ENCODE assay signal across 10 mouse cellular contexts in the genomic region with DNA sequence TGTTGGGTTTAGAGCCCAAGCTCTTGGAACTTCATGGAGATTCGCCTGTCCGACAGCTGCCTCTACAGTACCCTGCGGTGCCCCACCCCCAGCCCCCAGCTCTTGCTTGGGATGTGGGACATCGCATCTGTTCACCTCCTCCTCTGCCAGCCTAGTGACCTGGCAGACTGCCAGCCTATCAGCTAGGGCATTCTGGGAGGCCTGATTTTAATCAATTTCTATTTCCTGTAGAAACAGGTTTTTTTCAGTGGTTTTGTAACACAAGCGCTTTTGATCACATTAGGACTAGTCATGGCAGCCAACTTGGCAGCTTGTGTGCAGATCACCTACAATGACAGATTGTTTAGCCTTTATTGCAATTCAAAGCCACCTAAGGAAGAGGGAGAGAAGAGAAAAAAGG.
A peak's percentile ranks its signal among the peaks of the same experiment; 100 is the strongest.
DNase-seq lines count a peak whose midpoint lies in the region; ATAC-seq lines count a peak whose summit lies in the region.
"Had no signal": no experiment of that assay in that cellular context is flagged by ENCODE, and none has a peak within 500 bp of the region (broad histone marks: within the 10 kb centered on the region; RNA-seq: fewer than 3 reads in every experiment).

No protein-coding gene starts in this region.

- no peak overlapping the region for H3K4me2 ChIP-seq in midbrain, embryonic 13.5 days (replicated peaks)
- H3K4me2 ChIP-seq in forebrain, embryonic 15.5 days (replicated peaks): no peak overlapping the region

- 59% methylated on average over 5 of the region's 5 CpGs for WGBS in midbrain, embryonic 13.5 days
- WGBS in midbrain, embryonic 10.5 days: 95% methylated on average over 5 of the region's 5 CpGs
- 28% methylated on average over 5 of the region's 5 CpGs for WGBS in forebrain, embryonic 15.5 days

- no peak overlapping the region for H3K4me3 ChIP-seq in midbrain, embryonic 13.5 days (replicated peaks)
- H3K4me3 ChIP-seq in midbrain, embryonic 10.5 days: no peak overlapping the region
- H3K4me3 ChIP-seq in forebrain, embryonic 15.5 days: no peak overlapping the region

- no peaks in the 10 kb centered on the region for H3K27me3 ChIP-seq in midbrain, embryonic 13.5 days
- H3K27me3 ChIP-seq in midbrain, embryonic 10.5 days (ENCODE audit: low read depth, poor library complexity, severe bottlenecking): no peaks in the 10 kb centered on the region
- no peaks in the 10 kb centered on the region for H3K27me3 ChIP-seq in forebrain, embryonic 15.5 days

- intact Hi-C loops in left cerebral cortex, postnatal 4 days (cut with DNase I): no loop called here
- intact Hi-C loops in heart, postnatal 10 days (cut with DNase I): no loop called here

- H3K4me1 ChIP-seq in midbrain, embryonic 13.5 days (replicated peaks): peaks cover 20% of the 10 kb centered on the region
- H3K4me1 ChIP-seq in midbrain, embryonic 10.5 days: 0 out of 2 replicates have a peak, but pooled peaks cover 9% of the 10 kb centered on the region
- peaks cover 10% of the 10 kb centered on the region for H3K4me1 ChIP-seq in forebrain, embryonic 15.5 days

- H3K27ac ChIP-seq in midbrain, embryonic 13.5 days: no peak overlapping the region; the same call in 1 of the 2 replicates
- H3K27ac ChIP-seq in midbrain, embryonic 10.5 days (replicated peaks): no peak overlapping the region
- H3K27ac ChIP-seq in forebrain, embryonic 15.5 days (replicated peaks): peak overlapping the region; percentile 62

- no peak for DNase-seq in midbrain, embryonic 10.5 days (ENCODE audit: low spot score)
- DNase-seq in cerebellum, adult 9-10 months: peak; percentile 12
- DNase-seq in left cerebral cortex, postnatal 4 days: peak; percentile 94
- no peak for DNase-seq in gastrocnemius, postnatal 25 days
- no peak for DNase-seq in urinary bladder, postnatal 10 days (ENCODE audit: low spot score)
- DNase-seq in heart, postnatal 10 days: no peak
- DNase-seq: heart, postnatal 36 days; lung, postnatal 10 days had no signal

- peak; percentile 81 for ATAC-seq in midbrain, embryonic 13.5 days
- peak; percentile 81 for ATAC-seq in forebrain, embryonic 15.5 days (replicated peaks)

- no peaks in the 10 kb centered on the region for H3K36me3 ChIP-seq in midbrain, embryonic 13.5 days
- no peaks in the 10 kb centered on the region for H3K36me3 ChIP-seq in midbrain, embryonic 10.5 days
- H3K36me3 ChIP-seq in forebrain, embryonic 15.5 days: no peaks in the 10 kb centered on the region

- no peak overlapping the region for H3K9ac ChIP-seq in midbrain, embryonic 13.5 days (replicated peaks)
- H3K9ac ChIP-seq in forebrain, embryonic 15.5 days (replicated peaks): no peak overlapping the region

- no peaks in the 10 kb centered on the region for H3K9me3 ChIP-seq in midbrain, embryonic 13.5 days
- H3K9me3 ChIP-seq in midbrain, embryonic 10.5 days (replicated peaks): no peaks in the 10 kb centered on the region
- no peaks in the 10 kb centered on the region for H3K9me3 ChIP-seq in forebrain, embryonic 15.5 days

Comparison
In these comparisons a context has a peak if more than half of its experiments do, and no peak if none do; other contexts are left out.
1. DNase-seq: peak in cerebellum, adult 9-10 months (single experiment) and left cerebral cortex, postnatal 4 days (single experiment); none in midbrain, embryonic 10.5 days (single experiment), gastrocnemius, postnatal 25 days (single experiment), urinary bladder, postnatal 10 days (single experiment) and heart, postnatal 10 days (0 of 2).